Mouse (Mus musculus): ENCODE measurements at regions not wholly inside any gene's neighbourhood (a gene's known extent, or its start where the extent isn't known, plus 50 kb on each side); places are given as distances from the start of the nearest gene placed in this dataset.

- no peak for DNase-seq (ENCODE audit: low spot score in 2 of 2)
These were observed 259.5 kb downstream of the 1700064H15Rik start for GRCm38 (mm10) chr3:19368998-19369397.

- no peak for DNase-seq (ENCODE audit: low spot score in 2 of 2)
These were observed 260.7 kb downstream of the 1700064H15Rik start for GRCm38 (mm10) chr3:19367761-19368160.
